ENCODE assay signal across 8 mouse cellular contexts in genomic region chr13:23573034-23573897, GRCm38 (mm10). TPM values are rescaled to one million over a fixed set of nuclear protein-coding genes. Genes with fewer than 3 reads are reported as not detected.
DNase-seq lines count a peak whose midpoint lies in the region; ATAC-seq and TF ChIP-seq lines count a peak whose summit lies in the region.
"Not testable (repeated sequence)": the region's sequence is repeated elsewhere in the genome, so short reads cannot be mapped to it uniquely, and the experiment has no call there.

No protein-coding gene starts in this region.

- WGBS in forebrain, embryonic 12.5 days: 6% methylated on average over 20 of the region's 20 CpGs
- WGBS in heart, postnatal 0 days: 25% methylated on average over 17 of the region's 20 CpGs
- 7% methylated on average over 20 of the region's 20 CpGs for WGBS in kidney, embryonic 15.5 days
- WGBS in liver, embryonic 14.5 days (ENCODE audit: insufficient replicate concordance): 4% methylated on average over 18 of the region's 20 CpGs
- WGBS in midbrain, embryonic 16.5 days: 10% methylated on average over 18 of the region's 20 CpGs
- WGBS in stomach, embryonic 14.5 days: 6% methylated on average over 18 of the region's 20 CpGs

- peak; percentile 26 for DNase-seq in 3T3-L1 (ENCODE audit: low read depth, low spot score)
- not testable (repeated sequence) for DNase-seq in heart, postnatal 0 days (ENCODE audit: low spot score); liver, embryonic 14.5 days (ENCODE audit: low read depth in 3 of 3, low spot score in 3 of 3)

- H3K4me1 ChIP-seq in brown adipose tissue, adult 24 weeks (ENCODE audit: control insufficient read depth, insufficient read depth, insufficient read length, low read length); stomach, embryonic 14.5 days (ENCODE audit: control insufficient read depth, insufficient read depth, low read length): not testable (repeated sequence)
- peaks cover 31% of the 10 kb centered on the region for H3K4me1 ChIP-seq in forebrain, embryonic 12.5 days
- peaks cover 16% of the 10 kb centered on the region; the same call in 1 of the 2 replicates for H3K4me1 ChIP-seq in heart, postnatal 0 days (ENCODE audit: control insufficient read depth, insufficient read depth)
- H3K4me1 ChIP-seq in kidney, embryonic 15.5 days: peaks cover 26% of the 10 kb centered on the region
- peaks cover 16 to 19% of the 10 kb centered on the region in 2 experiments for H3K4me1 ChIP-seq in liver, embryonic 14.5 days (replicated peaks; ENCODE audit: control insufficient read depth in 2 of 2, insufficient read depth in 2 of 2, low read length in 1 of 2)
- H3K4me1 ChIP-seq in midbrain, embryonic 16.5 days (ENCODE audit: control insufficient read depth, insufficient read depth, low read length): peaks cover 30% of the 10 kb centered on the region

- peak overlapping the region; percentile 77 for H3K9ac ChIP-seq in forebrain, embryonic 12.5 days
- peak overlapping the region; percentile 59; the same call in 1 of the 2 replicates for H3K9ac ChIP-seq in heart, postnatal 0 days (replicated peaks; ENCODE audit: low read depth, low read length)
- H3K9ac ChIP-seq in kidney, embryonic 15.5 days: peak overlapping the region; percentile 63
- peak overlapping the region; percentile 99 for H3K9ac ChIP-seq in liver, embryonic 14.5 days (replicated peaks)
- H3K9ac ChIP-seq in midbrain, embryonic 16.5 days (ENCODE audit: low read depth, low read length): 0 out of 2 replicates have a peak overlapping the region, but pooled peaks have one; percentile 25
- H3K9ac ChIP-seq in stomach, embryonic 14.5 days (replicated peaks; ENCODE audit: low read depth, low read length): peak overlapping the region; percentile 22

- not testable (repeated sequence) for H3K36me3 ChIP-seq in forebrain, embryonic 12.5 days (replicated peaks); heart, postnatal 0 days (replicated peaks; ENCODE audit: control insufficient read depth, insufficient read depth, low read length); kidney, embryonic 15.5 days; liver, embryonic 14.5 days (replicated peaks; ENCODE audit: control insufficient read depth, insufficient read depth, low read depth); midbrain, embryonic 16.5 days (ENCODE audit: control insufficient read depth, insufficient read depth, low read length); stomach, embryonic 14.5 days (ENCODE audit: control insufficient read depth, insufficient read depth, low read length)

- peak overlapping the region; percentile 49 for H3K4me3 ChIP-seq in brown adipose tissue, adult 24 weeks (ENCODE audit: insufficient read depth, low read depth, low read length)
- peak overlapping the region; percentile 47 for H3K4me3 ChIP-seq in forebrain, embryonic 12.5 days (replicated peaks)
- H3K4me3 ChIP-seq in heart, postnatal 0 days (ENCODE audit: low read depth, low read length): peak overlapping the region; percentile 51
- peak overlapping the region; percentile 53 for H3K4me3 ChIP-seq in kidney, embryonic 15.5 days (replicated peaks)
- peak overlapping the region; percentile 65 to 81 for H3K4me3 ChIP-seq in liver, embryonic 14.5 days (ENCODE audit: insufficient read depth in 1 of 2, low read depth in 2 of 2, low read length in 2 of 2)
- H3K4me3 ChIP-seq in midbrain, embryonic 16.5 days (ENCODE audit: low read depth, low read length): peak overlapping the region; percentile 33
- H3K4me3 ChIP-seq in stomach, embryonic 14.5 days (ENCODE audit: low read depth, low read length): peak overlapping the region; percentile 27

- not testable (repeated sequence) for H3K27ac ChIP-seq in brown adipose tissue, adult 24 weeks (replicated peaks; ENCODE audit: low read depth, low read length)
- peak overlapping the region; percentile 97 for H3K27ac ChIP-seq in forebrain, embryonic 12.5 days
- H3K27ac ChIP-seq in heart, postnatal 0 days (ENCODE audit: low read depth): peak overlapping the region; percentile 97
- peak overlapping the region; percentile 98 for H3K27ac ChIP-seq in kidney, embryonic 15.5 days
- H3K27ac ChIP-seq in liver, embryonic 14.5 days: peak overlapping the region; percentile 98
- peak overlapping the region; percentile 78 for H3K27ac ChIP-seq in midbrain, embryonic 16.5 days (ENCODE audit: low read length)
- peak overlapping the region; percentile 94 for H3K27ac ChIP-seq in stomach, embryonic 14.5 days (ENCODE audit: low read length)

- TF ChIP-seq EP300 in heart, postnatal 0 days (IDR thresholded peaks at IDR 0.05; ENCODE audit: low read depth); liver, embryonic 14.5 days (IDR thresholded peaks at IDR 0.05; ENCODE audit: low read depth): not testable (repeated sequence)

- not testable (repeated sequence) for ATAC-seq in forebrain, embryonic 12.5 days (ENCODE audit: low FRiP score); heart, postnatal 0 days (ENCODE audit: insufficient read depth, low read depth); kidney, embryonic 15.5 days (replicated peaks; ENCODE audit: low FRiP score); liver, embryonic 14.5 days (ENCODE audit: insufficient read depth); midbrain, embryonic 16.5 days; stomach, embryonic 14.5 days (ENCODE audit: insufficient number of reproducible peaks, insufficient read depth, low FRiP score, low read depth)

- TF ChIP-seq CTCF in heart, postnatal 0 days (IDR thresholded peaks at IDR 0.05; ENCODE audit: low read depth); liver, embryonic 14.5 days (IDR thresholded peaks at IDR 0.05; ENCODE audit: low read depth): not testable (repeated sequence)

- not testable (repeated sequence) for H3K9me3 ChIP-seq in forebrain, embryonic 12.5 days; heart, postnatal 0 days (replicated peaks; ENCODE audit: control insufficient read depth, low read length); kidney, embryonic 15.5 days (replicated peaks); liver, embryonic 14.5 days (ENCODE audit: control insufficient read depth, low read length); midbrain, embryonic 16.5 days (replicated peaks; ENCODE audit: control insufficient read depth, low read length, poor library complexity, severe bottlenecking); stomach, embryonic 14.5 days (ENCODE audit: control insufficient read depth, low read depth, low read length)

- not testable (repeated sequence) for H3K27me3 ChIP-seq in forebrain, embryonic 12.5 days; heart, postnatal 0 days (ENCODE audit: control insufficient read depth, insufficient read depth, low read length); kidney, embryonic 15.5 days; liver, embryonic 14.5 days (ENCODE audit: control insufficient read depth, insufficient read depth, low read length); midbrain, embryonic 16.5 days (ENCODE audit: control insufficient read depth, insufficient read depth, low read depth, low read length); stomach, embryonic 14.5 days (ENCODE audit: control insufficient read depth, insufficient read depth, low read length)

- peak overlapping the region; percentile 66 for H3K4me2 ChIP-seq in forebrain, embryonic 12.5 days
- peak overlapping the region; percentile 62 for H3K4me2 ChIP-seq in heart, postnatal 0 days (ENCODE audit: low read depth, low read length)
- H3K4me2 ChIP-seq in kidney, embryonic 15.5 days: peak overlapping the region; percentile 68
- H3K4me2 ChIP-seq in liver, embryonic 14.5 days (ENCODE audit: low read depth): peak overlapping the region; percentile 79
- H3K4me2 ChIP-seq in midbrain, embryonic 16.5 days (ENCODE audit: low read length): peak overlapping the region; percentile 73
- H3K4me2 ChIP-seq in stomach, embryonic 14.5 days (replicated peaks; ENCODE audit: low read depth, low read length): peak overlapping the region; percentile 41

RNA-seq across cellular contexts. Expression of gene Hist1h2bf, which starts 0.7 kb away (rescaled TPM):
- polyA plus RNA-seq in brown adipose tissue, adult 24 weeks (2012; ENCODE audit: insufficient read depth, insufficient read length, missing spikeins): 4.4 TPM in 1 of 2 replicates, not detected in the other
- 7.2 and 9.5 TPM in 2 replicates for polyA plus RNA-seq in forebrain, embryonic 12.5 days (2016; fragmentation: Nextera tagmentation; extraction: Ambion mirVana)
- total RNA-seq in heart, postnatal 0 days (2014; rRNA removed; ENCODE audit: low replicate concordance): 603 and 951 TPM in 2 replicates
- polyA plus RNA-seq in heart, postnatal 0 days (2015; fragmentation: Nextera tagmentation; extraction: Ambion mirVana): 1.3 and 1.6 TPM in 2 replicates
- 6.0 and 6.9 TPM in 2 replicates for polyA plus RNA-seq in kidney, embryonic 15.5 days (2015; fragmentation: Nextera tagmentation; extraction: Ambion mirVana)
- polyA plus RNA-seq in liver, embryonic 14.5 days (2012; rRNA removed): 15.9 and 35.2 TPM in 2 replicates
- polyA plus RNA-seq in liver, embryonic 14.5 days (2014; fragmentation: Nextera tagmentation; extraction: Ambion mirVana): 3.4 and 4.4 TPM in 2 replicates
- polyA plus RNA-seq in midbrain, embryonic 16.5 days (2015; fragmentation: Nextera tagmentation; extraction: Ambion mirVana): not detected in 2 replicates
- 7.1 and 7.3 TPM in 2 replicates for polyA plus RNA-seq in stomach, embryonic 14.5 days (2014; fragmentation: Nextera tagmentation; extraction: Ambion mirVana)

RNA-seq across cellular contexts. Expression of gene Hist1h2ad, which starts 0.9 kb away (rescaled TPM):
- not detected in 2 replicates for polyA plus RNA-seq in brown adipose tissue, adult 24 weeks (2012; ENCODE audit: insufficient read depth, insufficient read length, missing spikeins)
- polyA plus RNA-seq in forebrain, embryonic 12.5 days (2016; fragmentation: Nextera tagmentation; extraction: Ambion mirVana): 1.3 and 3.7 TPM in 2 replicates
- total RNA-seq in heart, postnatal 0 days (2014; rRNA removed; ENCODE audit: low replicate concordance): 568 and 769 TPM in 2 replicates
- 0.27 and 1.8 TPM in 2 replicates for polyA plus RNA-seq in heart, postnatal 0 days (2015; fragmentation: Nextera tagmentation; extraction: Ambion mirVana)
- 3.6 TPM in 2 replicates for polyA plus RNA-seq in kidney, embryonic 15.5 days (2015; fragmentation: Nextera tagmentation; extraction: Ambion mirVana)
- polyA plus RNA-seq in liver, embryonic 14.5 days (2012; rRNA removed): 10.4 and 25.5 TPM in 2 replicates
- 4.7 and 5.1 TPM in 2 replicates for polyA plus RNA-seq in liver, embryonic 14.5 days (2014; fragmentation: Nextera tagmentation; extraction: Ambion mirVana)
- not detected in 2 replicates for polyA plus RNA-seq in midbrain, embryonic 16.5 days (2015; fragmentation: Nextera tagmentation; extraction: Ambion mirVana)
- 4.1 and 6.2 TPM in 2 replicates for polyA plus RNA-seq in stomach, embryonic 14.5 days (2014; fragmentation: Nextera tagmentation; extraction: Ambion mirVana)

RNA-seq across cellular contexts. Expression of gene Hist1h2bg, which starts 2.1 kb away (rescaled TPM):
- not detected in 2 replicates for polyA plus RNA-seq in brown adipose tissue, adult 24 weeks (2012; ENCODE audit: insufficient read depth, insufficient read length, missing spikeins)
- polyA plus RNA-seq in forebrain, embryonic 12.5 days (2016; fragmentation: Nextera tagmentation; extraction: Ambion mirVana): 8.9 and 11.4 TPM in 2 replicates
- 1,110 and 1,666 TPM in 2 replicates for total RNA-seq in heart, postnatal 0 days (2014; rRNA removed; ENCODE audit: low replicate concordance)
- 2.5 and 4.3 TPM in 2 replicates for polyA plus RNA-seq in heart, postnatal 0 days (2015; fragmentation: Nextera tagmentation; extraction: Ambion mirVana)
- polyA plus RNA-seq in kidney, embryonic 15.5 days (2015; fragmentation: Nextera tagmentation; extraction: Ambion mirVana): 10.6 and 10.9 TPM in 2 replicates
- polyA plus RNA-seq in liver, embryonic 14.5 days (2012; rRNA removed): 42.1 and 55.9 TPM in 2 replicates
- 6.9 and 10.2 TPM in 2 replicates for polyA plus RNA-seq in liver, embryonic 14.5 days (2014; fragmentation: Nextera tagmentation; extraction: Ambion mirVana)
- 0.36 and 0.86 TPM in 2 replicates for polyA plus RNA-seq in midbrain, embryonic 16.5 days (2015; fragmentation: Nextera tagmentation; extraction: Ambion mirVana)
- polyA plus RNA-seq in stomach, embryonic 14.5 days (2014; fragmentation: Nextera tagmentation; extraction: Ambion mirVana): 11.0 and 12.6 TPM in 2 replicates

RNA-seq across cellular contexts. Expression of gene Hist1h2ae, which starts 2.2 kb away (rescaled TPM):
- not detected in 2 replicates for polyA plus RNA-seq in brown adipose tissue, adult 24 weeks (2012; ENCODE audit: insufficient read depth, insufficient read length, missing spikeins)
- 115 and 138 TPM in 2 replicates for polyA plus RNA-seq in forebrain, embryonic 12.5 days (2016; fragmentation: Nextera tagmentation; extraction: Ambion mirVana)
- total RNA-seq in heart, postnatal 0 days (2014; rRNA removed; ENCODE audit: low replicate concordance): 171 and 312 TPM in 2 replicates
- 12.1 and 14.3 TPM in 2 replicates for polyA plus RNA-seq in heart, postnatal 0 days (2015; fragmentation: Nextera tagmentation; extraction: Ambion mirVana)
- polyA plus RNA-seq in kidney, embryonic 15.5 days (2015; fragmentation: Nextera tagmentation; extraction: Ambion mirVana): 84.7 and 118 TPM in 2 replicates
- polyA plus RNA-seq in liver, embryonic 14.5 days (2012; rRNA removed): 10.8 and 14.3 TPM in 2 replicates
- polyA plus RNA-seq in liver, embryonic 14.5 days (2014; fragmentation: Nextera tagmentation; extraction: Ambion mirVana): 150 and 151 TPM in 2 replicates
- polyA plus RNA-seq in midbrain, embryonic 16.5 days (2015; fragmentation: Nextera tagmentation; extraction: Ambion mirVana): 7.7 and 11.6 TPM in 2 replicates
- 92.6 and 109 TPM in 2 replicates for polyA plus RNA-seq in stomach, embryonic 14.5 days (2014; fragmentation: Nextera tagmentation; extraction: Ambion mirVana)

RNA-seq across cellular contexts. Expression of gene Hist1h3d, which starts 2.3 kb away (rescaled TPM):
- polyA plus RNA-seq in brown adipose tissue, adult 24 weeks (2012; ENCODE audit: insufficient read depth, insufficient read length, missing spikeins): 1.1 and 2.5 TPM in 2 replicates
- 5.8 and 6.6 TPM in 2 replicates for polyA plus RNA-seq in forebrain, embryonic 12.5 days (2016; fragmentation: Nextera tagmentation; extraction: Ambion mirVana)
- total RNA-seq in heart, postnatal 0 days (2014; rRNA removed; ENCODE audit: low replicate concordance): 116 and 155 TPM in 2 replicates
- 1.2 and 1.8 TPM in 2 replicates for polyA plus RNA-seq in heart, postnatal 0 days (2015; fragmentation: Nextera tagmentation; extraction: Ambion mirVana)
- polyA plus RNA-seq in kidney, embryonic 15.5 days (2015; fragmentation: Nextera tagmentation; extraction: Ambion mirVana): 6.5 and 7.5 TPM in 2 replicates
- polyA plus RNA-seq in liver, embryonic 14.5 days (2012; rRNA removed): 20.4 and 27.3 TPM in 2 replicates
- polyA plus RNA-seq in liver, embryonic 14.5 days (2014; fragmentation: Nextera tagmentation; extraction: Ambion mirVana): 7.1 and 7.2 TPM in 2 replicates
- 0.53 and 0.60 TPM in 2 replicates for polyA plus RNA-seq in midbrain, embryonic 16.5 days (2015; fragmentation: Nextera tagmentation; extraction: Ambion mirVana)
- 11.2 and 16.2 TPM in 2 replicates for polyA plus RNA-seq in stomach, embryonic 14.5 days (2014; fragmentation: Nextera tagmentation; extraction: Ambion mirVana)

Comparison
In these comparisons a context has a peak if more than half of its experiments do, and no peak if none do; other contexts are left out.
1. H3K9ac ChIP-seq: peak in every context shown above with its lines; median percentile 99 in liver, embryonic 14.5 days; 77 in forebrain, embryonic 12.5 days; 63 in kidney, embryonic 15.5 days; 59 in heart, postnatal 0 days; 25 in midbrain, embryonic 16.5 days; 22 in stomach, embryonic 14.5 days.